Mouse (Mus musculus) R1 (cell line): ENCODE measurements around the gene Sox9.

Experiments
- DNase-seq: peaks from one replicate; pipeline ENCODE4 v3.0.0-alpha.2; 2018; ENCODE audit warnings: low read depth, low spot score

Gene Sox9

DNA sequence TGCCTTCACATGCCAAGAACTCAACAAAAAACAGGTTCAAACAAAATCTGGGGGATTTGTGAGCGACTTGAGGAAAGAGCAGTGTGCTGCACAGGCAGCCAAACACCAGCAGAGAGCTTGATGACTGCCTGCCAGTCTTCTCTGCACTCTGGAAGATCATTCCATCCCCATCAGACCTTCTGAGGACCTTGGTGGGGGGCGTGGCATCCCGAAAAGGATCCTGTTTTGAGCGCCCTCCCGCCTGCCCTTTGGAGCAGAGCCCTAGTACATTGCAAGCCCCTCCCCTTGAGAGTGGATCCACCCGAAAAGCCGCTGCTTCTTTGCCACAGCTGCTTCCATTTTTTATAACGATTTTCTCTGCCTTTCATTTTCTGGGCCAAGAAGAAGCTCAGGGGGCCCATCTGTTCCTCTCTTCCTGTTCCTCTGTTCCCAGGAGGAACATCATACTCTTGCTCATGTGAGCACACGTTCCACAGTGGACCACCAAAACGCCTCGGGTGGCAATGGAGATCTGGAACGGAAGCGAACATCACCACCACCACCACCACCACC lies 16.9 kb downstream of the Sox9 start:
- DNase-seq: peak; percentile 63

DNA sequence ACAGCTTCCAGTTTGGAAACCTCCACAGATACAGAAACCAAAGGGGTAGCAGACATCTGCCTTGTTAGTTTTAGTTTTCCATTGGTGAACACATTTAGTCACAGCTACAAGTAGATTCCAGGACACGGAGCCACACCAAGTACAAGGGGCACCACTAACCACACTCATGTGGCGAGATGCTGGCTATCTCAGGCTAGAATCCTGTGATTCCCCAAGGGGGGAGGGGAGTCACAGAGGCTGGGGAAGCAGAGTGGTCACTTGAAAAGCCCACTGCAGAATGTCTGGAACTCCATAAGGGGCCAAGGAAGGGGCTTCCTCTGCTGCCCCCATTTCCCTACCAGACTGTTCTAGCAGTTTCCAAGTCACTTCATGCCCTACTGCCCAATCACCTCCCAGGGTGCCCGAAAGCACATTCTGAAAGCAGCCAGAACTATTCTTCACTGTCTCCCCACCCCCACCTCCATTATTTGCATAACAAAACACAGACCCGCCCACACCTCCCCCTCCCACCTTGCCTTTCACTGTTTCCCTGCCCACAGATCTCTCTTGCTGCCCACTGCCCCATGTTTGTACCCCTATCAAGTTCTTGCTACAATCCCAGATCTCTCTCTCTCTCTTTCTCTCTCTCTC lies 19.3 kb downstream of the Sox9 start:
- peak; percentile 50 for DNase-seq

DNA sequence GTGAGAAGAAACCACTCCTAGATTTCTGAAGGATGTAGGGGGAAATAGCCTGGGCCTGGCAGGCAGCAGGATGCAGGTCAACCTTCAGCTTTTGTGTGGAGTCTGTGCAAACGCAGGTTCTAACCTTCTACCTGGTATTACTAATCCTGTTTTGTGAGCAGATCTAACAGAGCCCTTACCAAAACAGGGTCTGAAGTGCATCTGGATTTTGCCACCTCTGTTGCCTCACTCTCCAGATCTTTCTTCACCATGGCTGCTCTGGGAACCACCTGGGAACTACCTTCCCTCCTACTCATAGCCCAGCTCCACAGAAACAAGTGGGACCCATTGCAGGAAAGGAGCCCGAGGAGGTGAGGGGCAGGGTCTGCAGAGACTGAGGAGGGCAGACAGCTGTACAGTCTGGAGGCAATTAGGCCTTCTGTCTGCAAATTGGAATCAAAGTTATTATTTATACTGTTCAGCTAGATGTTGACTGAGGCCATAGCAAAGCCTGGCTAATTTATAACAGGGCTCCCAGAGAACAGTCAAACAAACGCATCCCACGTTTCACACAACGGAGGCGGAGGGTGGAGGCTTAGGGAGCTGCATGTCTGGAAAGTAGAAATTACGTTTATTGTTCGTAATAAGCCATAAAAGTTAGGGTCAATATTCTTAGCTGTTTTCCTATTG lies 25.9 kb downstream of the Sox9 start:
- DNase-seq: no peak

DNA sequence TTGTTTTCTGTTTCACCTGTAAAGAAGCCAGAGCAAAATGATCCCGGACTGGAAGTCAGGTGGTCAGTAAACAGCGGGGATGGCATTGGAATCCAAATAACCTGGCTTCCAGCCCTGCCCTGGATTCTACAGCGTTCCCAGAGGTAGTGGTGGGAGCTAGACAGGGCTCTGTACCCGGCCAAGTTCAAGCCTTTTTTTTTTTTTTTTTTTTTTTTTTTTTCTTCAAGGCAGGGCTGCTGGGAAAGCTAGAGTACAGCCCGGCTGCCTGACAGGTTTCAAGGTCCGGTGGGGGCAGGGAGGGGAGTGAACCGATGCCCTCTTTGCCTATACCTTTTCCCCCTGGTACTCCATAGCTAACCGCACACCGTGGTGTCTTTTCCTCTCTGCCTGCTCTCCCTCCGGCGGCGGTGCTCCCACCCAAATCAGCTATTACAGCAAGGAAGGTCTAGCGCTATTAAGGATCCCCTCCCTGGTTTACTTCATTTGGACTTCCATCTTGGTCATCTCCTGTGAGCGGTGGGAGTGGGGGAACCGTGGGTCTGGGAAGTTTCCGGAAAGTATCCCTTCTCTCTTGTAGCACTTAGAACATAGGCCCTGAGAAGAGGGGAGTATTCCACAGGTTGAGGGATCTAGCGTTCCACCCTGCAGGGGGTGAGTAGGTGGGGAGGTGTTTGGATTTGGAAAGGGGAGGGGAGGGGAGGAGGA lies 28.6 kb downstream of the Sox9 start:
- no peak for DNase-seq

DNA sequence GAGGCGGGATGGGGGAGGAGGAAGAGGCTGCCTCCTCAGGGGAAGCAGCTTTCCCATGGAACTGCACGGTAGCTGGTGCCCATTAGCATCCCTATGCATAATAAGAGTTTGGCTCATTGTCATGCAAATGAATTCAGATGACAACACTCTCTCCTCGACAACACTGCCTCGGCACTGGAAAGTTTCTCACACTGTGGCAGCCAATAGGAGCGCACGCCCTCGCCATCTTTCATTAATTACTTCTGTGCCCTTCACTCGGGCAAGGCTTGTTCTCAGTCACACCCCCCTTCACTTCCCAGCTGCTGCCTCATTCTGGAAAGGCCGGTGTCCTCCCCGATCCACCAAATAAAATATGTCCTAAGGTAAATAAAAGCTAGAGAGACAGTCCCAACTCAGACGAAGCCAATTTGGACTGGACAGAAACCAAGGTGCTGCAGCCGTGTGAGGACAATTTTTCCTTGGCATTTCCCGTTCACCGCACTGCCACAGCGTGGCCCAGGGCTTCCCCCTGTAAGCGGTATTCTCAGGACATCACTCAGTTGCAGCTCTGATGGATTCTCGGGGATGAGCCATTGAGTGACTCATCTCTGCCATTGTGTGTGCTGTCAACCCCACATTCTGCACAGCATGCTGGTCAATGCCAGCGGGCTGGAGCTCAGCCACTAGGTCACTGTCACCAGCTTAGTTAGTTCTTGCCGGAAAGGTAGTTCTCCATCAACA lies 29.3 kb downstream of the Sox9 start:
- DNase-seq: peak; percentile 97

DNA sequence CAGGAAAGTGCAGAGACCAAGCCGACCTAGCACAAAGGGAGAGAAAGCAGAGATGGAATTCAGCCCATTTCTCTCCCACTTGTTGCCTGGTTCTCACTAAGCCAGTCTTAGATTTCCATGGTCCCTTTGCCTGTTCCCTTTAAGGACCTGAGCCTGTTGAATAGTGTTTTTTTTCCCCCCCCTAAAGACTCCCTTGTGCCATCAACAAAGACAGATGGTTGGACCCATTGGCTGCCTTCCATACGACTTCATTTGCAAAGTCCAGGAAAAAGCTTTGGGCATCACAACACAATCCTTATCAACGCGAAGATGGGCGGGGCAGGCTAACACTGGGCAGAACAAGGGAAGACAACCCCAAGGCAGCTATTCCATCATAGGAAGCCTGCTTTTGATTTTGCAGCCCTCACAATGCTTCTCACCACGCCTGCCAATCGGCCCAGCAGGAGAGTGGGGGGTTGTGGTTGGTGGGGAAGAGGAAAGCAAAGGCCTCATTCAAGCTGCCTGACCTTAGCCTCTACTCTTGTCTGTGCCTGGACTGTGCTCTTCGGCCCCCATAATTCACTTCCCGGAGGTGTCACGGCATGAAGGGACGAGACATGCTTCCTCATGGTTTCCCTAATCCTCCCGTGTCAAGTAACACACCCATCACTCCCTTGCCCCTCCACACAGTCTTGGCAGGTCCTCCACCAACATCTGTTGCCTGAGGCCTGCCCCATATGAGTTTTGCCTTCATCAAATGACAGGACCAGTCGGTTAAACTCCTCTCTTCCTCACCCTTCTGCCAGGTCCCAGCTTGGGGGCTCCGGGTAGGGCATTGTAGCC lies 36.0 kb downstream of the Sox9 start:
- DNase-seq: peak; percentile 14

DNA sequence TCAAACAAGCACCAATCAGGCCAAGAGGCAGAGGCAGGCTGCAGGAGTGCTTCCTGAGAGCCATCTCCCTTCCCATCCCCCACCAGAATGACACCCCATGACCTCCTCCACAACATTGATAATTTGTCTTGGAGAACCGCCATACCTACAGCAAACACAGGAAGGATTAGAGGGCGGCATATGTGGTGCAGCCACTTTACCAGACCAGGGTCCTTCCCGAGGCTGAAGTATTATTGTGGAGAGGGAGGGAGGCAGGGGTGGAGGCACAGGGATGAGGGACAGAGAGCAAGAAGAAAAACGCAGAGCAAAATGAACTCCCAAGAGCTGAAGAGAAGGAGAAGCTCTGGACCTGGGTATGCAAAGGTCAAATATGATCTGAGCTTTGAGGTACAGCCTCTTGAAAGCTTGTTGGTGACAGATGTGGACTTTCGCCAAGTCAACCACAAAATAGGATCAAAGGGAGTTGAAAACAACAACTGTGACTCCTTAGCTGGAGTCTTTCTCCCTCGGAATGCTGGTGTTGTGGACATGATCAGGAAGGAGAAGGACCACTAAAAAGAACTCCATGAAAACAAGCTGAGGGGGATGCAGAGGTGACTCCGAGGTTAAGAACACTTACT lies 36.7 kb downstream of the Sox9 start:
- DNase-seq: no peak

DNA sequence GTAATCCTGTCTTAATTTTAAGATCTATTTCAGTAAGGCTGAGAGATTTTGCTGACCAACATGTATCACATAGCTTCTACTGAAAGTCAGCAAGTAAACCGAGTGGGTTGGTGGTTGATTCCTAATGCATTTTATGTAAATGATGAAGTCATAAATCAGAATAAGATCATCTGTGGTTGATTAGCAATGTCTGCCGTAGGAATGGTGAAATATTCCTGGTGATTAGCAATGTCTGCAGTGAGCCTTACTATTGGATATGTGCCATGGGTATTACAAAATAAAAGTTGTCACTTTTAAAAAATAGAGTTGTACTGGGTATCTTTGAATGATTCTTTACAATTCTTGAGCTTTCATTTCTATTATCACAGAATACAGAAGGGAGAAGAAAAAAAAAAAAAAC lies 39.5 kb downstream of the Sox9 start:
- DNase-seq: no peak

DNA sequence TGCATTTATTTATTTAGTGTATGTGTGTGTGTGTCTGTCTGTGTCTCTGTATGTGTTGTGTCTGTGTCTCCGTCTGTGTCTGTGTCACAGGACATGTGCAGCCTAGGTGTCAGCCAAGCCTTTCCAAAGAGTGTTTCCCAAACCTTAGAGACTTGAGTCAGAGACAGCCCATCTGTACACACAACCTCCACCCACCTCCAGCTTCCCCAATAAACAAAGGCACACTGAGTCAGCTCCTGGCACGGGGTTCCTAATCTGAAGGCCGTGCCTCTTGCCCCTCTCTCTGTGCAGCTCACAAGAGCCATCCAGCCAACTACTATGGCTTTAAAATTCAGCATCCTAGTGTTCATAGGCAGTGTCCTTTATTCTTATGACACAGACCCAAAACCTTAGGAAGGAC lies 42.1 kb downstream of the Sox9 start:
- no peak for DNase-seq

DNA sequence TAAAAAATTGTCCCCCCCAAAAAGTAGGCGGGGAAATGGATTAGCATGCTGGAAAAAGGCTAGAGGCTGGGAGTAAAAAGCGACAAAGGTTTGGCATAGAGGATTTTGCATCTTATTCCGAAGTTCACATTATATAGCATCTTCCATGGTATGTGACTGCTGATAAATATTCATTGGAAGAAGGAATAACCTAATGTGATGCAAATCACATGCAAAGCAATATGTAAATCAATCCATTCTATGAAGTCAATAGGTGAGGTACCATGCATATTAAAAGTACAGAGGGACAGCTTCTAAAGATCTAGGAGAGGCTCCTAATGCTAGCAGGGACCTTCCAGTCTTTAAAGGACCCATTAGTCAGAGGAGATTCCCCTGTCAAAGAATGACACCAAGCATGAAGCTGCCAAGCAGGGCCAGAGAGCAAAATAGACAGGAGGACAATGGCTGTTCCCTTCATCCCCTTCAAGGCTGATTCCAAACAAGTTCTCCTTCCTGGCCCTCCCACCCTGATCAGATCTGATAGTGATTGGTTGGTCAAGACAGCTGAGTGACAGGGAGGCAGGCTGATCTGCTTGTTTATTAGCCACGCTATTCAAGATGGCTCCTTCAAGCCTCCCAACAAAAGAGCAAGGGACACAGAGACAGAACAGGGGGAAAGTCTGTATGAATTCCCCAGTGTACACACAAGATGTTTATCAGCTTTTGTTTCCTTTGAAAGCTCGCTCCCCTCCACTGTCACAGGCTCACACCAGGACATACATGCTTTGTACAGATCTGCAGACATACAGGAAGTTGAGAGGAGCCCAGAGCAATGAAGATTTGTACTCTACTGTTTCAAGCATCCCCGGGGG lies 44.4 kb downstream of the Sox9 start:
- peak; percentile 58 for DNase-seq

DNA sequence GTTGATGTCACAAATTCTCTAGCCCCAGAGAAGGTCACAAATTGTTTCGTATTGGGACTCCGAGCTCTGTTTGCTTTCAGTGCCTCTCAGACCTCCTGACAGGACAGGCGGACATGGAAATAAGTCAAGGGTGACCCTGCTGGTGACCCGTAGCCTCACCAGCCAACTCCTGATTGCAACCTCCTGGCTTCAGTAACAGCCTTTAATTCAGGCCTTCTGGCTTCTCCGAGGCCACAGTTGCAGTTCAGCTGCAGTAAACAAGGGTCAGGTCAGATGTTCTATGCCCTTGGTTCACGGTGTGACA lies 45.0 kb downstream of the Sox9 start:
- no peak for DNase-seq

DNA sequence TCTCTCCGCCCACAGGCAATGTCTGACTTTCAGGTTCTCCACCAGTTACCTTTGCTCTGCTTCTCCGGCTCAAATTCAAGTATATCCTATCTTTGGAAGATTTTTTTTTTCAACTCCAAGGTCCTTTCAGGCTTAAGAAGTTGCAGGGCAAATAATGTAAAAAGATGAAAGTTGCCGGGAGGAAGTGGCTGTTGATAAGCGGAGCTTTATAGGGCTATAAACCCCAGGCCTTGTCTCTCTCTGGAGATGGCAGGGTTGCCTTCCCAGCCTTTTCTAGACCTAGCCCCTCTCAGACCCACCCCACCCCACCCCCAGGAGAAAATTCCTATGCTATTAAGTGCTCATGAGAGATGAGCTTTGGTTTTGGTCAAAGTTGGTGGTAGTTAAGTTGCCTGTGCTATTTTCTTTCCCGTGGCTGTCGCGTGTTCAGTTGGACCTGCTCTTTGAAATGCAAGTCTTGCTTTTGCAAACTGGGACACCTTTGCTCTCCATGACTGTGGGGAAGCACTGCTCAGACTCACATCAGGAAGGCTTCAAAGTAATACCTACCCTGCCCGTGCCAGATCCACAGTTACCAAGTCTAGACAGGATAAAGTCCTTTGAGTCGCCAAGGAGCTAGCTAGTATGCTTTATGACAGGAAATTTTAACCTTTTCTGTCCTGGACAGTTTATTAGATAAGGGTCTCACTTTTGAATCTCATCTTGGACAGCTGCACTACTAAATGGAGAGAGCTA lies 46.7 kb downstream of the Sox9 start:
- no peak for DNase-seq

DNA sequence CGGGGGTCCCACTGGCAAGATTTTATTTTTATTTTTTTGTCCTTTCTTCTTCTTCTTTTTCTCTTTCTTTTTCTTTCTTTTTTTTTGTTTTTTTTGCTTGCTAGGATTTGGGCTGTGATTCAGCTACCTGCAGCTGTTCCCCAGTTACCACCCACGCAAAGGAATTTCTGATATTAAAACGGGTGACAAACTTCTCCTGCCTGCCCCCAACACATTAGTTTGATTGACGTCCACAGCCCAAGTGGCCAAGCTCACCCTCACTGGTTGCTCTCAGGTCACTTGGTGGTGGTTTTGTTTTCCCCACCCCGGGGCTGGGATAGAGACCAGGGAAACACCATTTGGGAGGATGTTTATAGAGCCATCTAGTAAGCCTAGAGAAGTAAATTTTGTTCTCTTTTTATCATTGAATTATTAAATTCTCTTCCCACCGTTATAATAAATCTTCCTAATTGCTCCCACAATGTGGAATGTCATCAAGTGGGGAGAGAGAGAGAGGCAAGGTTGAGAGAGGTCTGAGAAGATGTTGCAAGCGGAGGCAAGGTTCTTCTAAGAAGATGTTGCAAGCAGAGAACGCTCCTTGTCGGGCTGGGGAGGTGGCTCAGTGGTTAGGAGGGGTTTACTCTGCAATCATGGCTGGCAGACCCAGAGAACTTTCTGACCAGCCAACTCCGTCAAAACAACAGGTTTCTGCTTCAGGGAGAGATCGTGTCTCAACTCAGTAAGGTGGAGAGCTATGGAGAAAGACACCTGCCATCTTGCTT lies 52.4 kb downstream of the Sox9 start:
- no peak for DNase-seq

DNA sequence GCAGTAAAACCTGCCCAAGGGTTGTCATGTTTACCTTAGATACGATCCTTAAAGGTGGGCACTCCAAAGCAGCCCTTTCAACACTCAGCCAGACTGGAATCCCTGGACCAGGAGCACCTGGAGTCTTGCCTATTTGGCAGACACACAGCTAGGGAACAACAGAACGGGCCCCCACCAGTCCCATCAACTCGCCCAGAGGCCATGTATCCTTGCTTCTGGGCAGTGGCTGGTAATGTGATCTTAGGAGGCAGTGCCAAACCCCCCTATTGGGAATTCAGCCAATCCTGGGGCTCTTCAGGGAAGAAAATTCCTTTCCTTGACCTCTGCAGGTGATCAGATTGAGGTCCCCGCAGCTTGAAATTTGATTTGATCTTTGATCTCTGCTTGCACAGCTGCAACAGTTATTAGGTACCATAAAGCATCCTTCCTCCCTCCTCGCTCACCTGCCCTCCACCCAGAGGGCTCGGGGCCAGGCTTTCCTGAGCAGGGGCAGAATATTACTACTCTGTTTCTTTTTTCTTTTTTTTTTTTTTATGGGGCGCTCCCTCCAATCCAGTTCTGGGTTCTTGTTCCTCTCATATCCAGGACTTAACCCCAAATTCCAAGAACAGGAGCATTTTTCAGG lies 53.6 kb downstream of the Sox9 start:
- no peak for DNase-seq
